Mouse (Mus musculus) midbrain, embryonic 13.5 days (tissue): ENCODE data around the gene Sbno2. TPM values are rescaled to one million over a fixed set of nuclear protein-coding genes. Genes with fewer than 3 reads are reported as not detected.

Experiments
- ATAC-seq: fragments of 200-750 bp; cut with Nextera tagmentation; 2 replicates; pipeline ENCODE4 v1.8.0; 2017; ENCODE audit warnings: mild to moderate bottlenecking, moderate TSS enrichment, moderate library complexity
- H3K27ac ChIP-seq: fragments of 300-500 bp; sonication (generic); 2 replicates; pipeline ENCODE4 v1.5.1; 2015; ENCODE audit warnings: inconsistent platforms, mild to moderate bottlenecking, moderate library complexity
- H3K27me3 ChIP-seq: fragments of 300-500 bp; sonication (generic); 2 replicates; pipeline ENCODE4 v1.6.1; 2015; ENCODE audit warnings: mild to moderate bottlenecking, inconsistent platforms
- H3K36me3 ChIP-seq: fragments of 300-500 bp; sonication (generic); 2 replicates; pipeline ENCODE4 v1.6.1; 2015; ENCODE audit warnings: mild to moderate bottlenecking, inconsistent platforms
- H3K4me1 ChIP-seq: fragments of 300-500 bp; sonication (generic); replicated peaks from 2 replicates; pipeline ENCODE4 v1.6.1; 2015; ENCODE audit warnings: inconsistent platforms
- H3K4me2 ChIP-seq: fragments of 300-500 bp; sonication (generic); replicated peaks from 2 replicates; pipeline ENCODE4 v1.6.1; 2015; ENCODE audit warnings: moderate library complexity, mild to moderate bottlenecking, inconsistent platforms
- H3K4me3 ChIP-seq: fragments of 300-500 bp; sonication (generic); replicated peaks from 2 replicates; pipeline ENCODE4 v1.5.1; 2015; ENCODE audit warnings: mild to moderate bottlenecking, inconsistent platforms
- H3K9ac ChIP-seq: fragments of 300-500 bp; sonication (generic); replicated peaks from 2 replicates; pipeline ENCODE4 v1.6.1; 2015; ENCODE audit warnings: mild to moderate bottlenecking, inconsistent platforms
- H3K9me3 ChIP-seq: fragments of 300-500 bp; sonication (generic); 2 replicates; pipeline ENCODE4 v1.6.1; 2016; ENCODE audit warnings: mild to moderate bottlenecking, inconsistent platforms
- WGBS: fragments of 180-500 bp; shearing (Covaris S2); methylation state at CpG from one replicate; pipeline ENCODE4 v1.1.7; 2015; 5-methylcytosine and 5-hydroxymethylcytosine counted together
- polyA plus RNA-seq: library from polyadenylated mRNA; unstranded; fragments of >200 nt; fragmentation: Nextera tagmentation; extraction: Ambion mirVana; gene quantifications from 2 replicates; pipeline ENCODE4 v1.2.1, GENCODE M21; 2015

Gene Sbno2
- polyA plus RNA-seq: 13.4 and 15.3 TPM in 2 replicates

- H3K36me3 ChIP-seq: no peaks in the 10 kb centered on the region
- ATAC-seq: no peak
- H3K27me3 ChIP-seq: no peaks in the 10 kb centered on the region; the same call in 1 of the 2 replicates
- no peak within 1 kb of the TSS for H3K4me3 ChIP-seq
- no peak within 1 kb of the TSS for H3K4me2 ChIP-seq
- no peak within 1 kb of the TSS for H3K27ac ChIP-seq
- 68% methylated on average over 5 of the region's 5 CpGs for WGBS
- H3K9ac ChIP-seq: no peak within 1 kb of the TSS
- H3K9me3 ChIP-seq: no peaks in the 10 kb centered on the region
- peaks cover 22% of the 10 kb centered on the region for H3K4me1 ChIP-seq
Measured at GRCm38 (mm10) chr10:80105460-80105859, at the start of gene Sbno2. Gene Sbno2 (minus strand): TSS chr10:80105571.

GRCm38 (mm10) chr10:80154384-80154783 lies 49.0 kb upstream of the Sbno2 start:
- Histone ChIP-seq H3K4me3 (no peak overlapping the region; the same call in none of the 2 replicates), H3K4me1 (peaks cover 79% of the 10 kb centered on the region), H3K27me3 (no peaks in the 10 kb centered on the region), H3K36me3 (peaks cover 67% of the 10 kb centered on the region), H3K9me3 (no peaks in the 10 kb centered on the region), H3K27ac (peak overlapping the region; percentile 100; the same call in 1 of the 2 replicates), H3K9ac (peak overlapping the region; percentile 100; the same call in 1 of the 2 replicates), H3K4me2 (peak overlapping the region; percentile 100)
- no peak for ATAC-seq
- whole genome bisulfite sequencing: 80% methylated on average over 7 of the region's 7 CpGs

GRCm38 (mm10) chr10:80153713-80154112 lies 48.3 kb upstream of the Sbno2 start:
- ATAC-seq: no peak
- H3K9me3 ChIP-seq: no peaks in the 10 kb centered on the region
- H3K27me3 ChIP-seq: no peaks in the 10 kb centered on the region
- peaks cover 73% of the 10 kb centered on the region for H3K4me1 ChIP-seq
- WGBS: 87% methylated on average over 19 of the region's 19 CpGs
- peak overlapping the region; percentile 100 for H3K9ac ChIP-seq
- peak overlapping the region; percentile 100 for H3K4me2 ChIP-seq
- H3K27ac ChIP-seq: peak overlapping the region; percentile 100
- peak overlapping the region; percentile 98 for H3K4me3 ChIP-seq
- H3K36me3 ChIP-seq: peaks cover 67% of the 10 kb centered on the region

GRCm38 (mm10) chr10:80152873-80153260 lies 47.5 kb upstream of the Sbno2 start:
- Histone ChIP-seq H3K4me2 (peak overlapping the region; percentile 100), H3K27me3 (no peaks in the 10 kb centered on the region), H3K36me3 (peaks cover 67% of the 10 kb centered on the region), H3K9me3 (no peaks in the 10 kb centered on the region), H3K27ac (peak overlapping the region; percentile 100), H3K4me3 (peak overlapping the region; percentile 98), H3K9ac (peak overlapping the region; percentile 100), H3K4me1 (peaks cover 67% of the 10 kb centered on the region)
- no peak for ATAC-seq
- 30% methylated on average over 3 of the region's 3 CpGs for WGBS

GRCm38 (mm10) chr10:80152071-80152872 lies 46.9 kb upstream of the Sbno2 start:
- peak overlapping the region; percentile 100 for H3K4me2 ChIP-seq
- H3K4me1 ChIP-seq: peaks cover 67% of the 10 kb centered on the region
- ATAC-seq: no peak
- peak overlapping the region; percentile 100 for H3K27ac ChIP-seq
- no peaks in the 10 kb centered on the region for H3K9me3 ChIP-seq
- 3% methylated on average over 15 of the region's 15 CpGs for WGBS
- peak overlapping the region; percentile 98 for H3K4me3 ChIP-seq
- H3K27me3 ChIP-seq: no peaks in the 10 kb centered on the region
- H3K9ac ChIP-seq: peak overlapping the region; percentile 100
- H3K36me3 ChIP-seq: peaks cover 63% of the 10 kb centered on the region

- Histone ChIP-seq H3K27ac (peak overlapping the region; percentile 100), H3K36me3 (peaks cover 55% of the 10 kb centered on the region), H3K9ac (peak overlapping the region; percentile 100), H3K4me1 (peaks cover 62% of the 10 kb centered on the region), H3K9me3 (no peaks in the 10 kb centered on the region), H3K4me2 (peak overlapping the region; percentile 100), H3K27me3 (no peaks in the 10 kb centered on the region), H3K4me3 (peak overlapping the region; percentile 98)
- WGBS: under 1% methylated on average over 26 of the region's 26 CpGs
- no peak for ATAC-seq
Measured at GRCm38 (mm10) chr10:80151211-80152034, 46.1 kb upstream of the Sbno2 start.

- H3K27me3 ChIP-seq: no peaks in the 10 kb centered on the region
- peaks cover 54% of the 10 kb centered on the region for H3K36me3 ChIP-seq
- no peaks in the 10 kb centered on the region for H3K9me3 ChIP-seq
- peak overlapping the region; percentile 100 for H3K27ac ChIP-seq
- peaks cover 61% of the 10 kb centered on the region for H3K4me1 ChIP-seq
- H3K4me3 ChIP-seq: peak overlapping the region; percentile 98
- WGBS: under 1% methylated on average over 63 of the region's 71 CpGs
- no peak for ATAC-seq
- H3K9ac ChIP-seq: peak overlapping the region; percentile 100
- H3K4me2 ChIP-seq: peak overlapping the region; percentile 100
Measured at GRCm38 (mm10) chr10:80150226-80151210, 45.1 kb upstream of the Sbno2 start.

GRCm38 (mm10) chr10:80149291-80150225 lies 44.2 kb upstream of the Sbno2 start:
- no peaks in the 10 kb centered on the region for H3K27me3 ChIP-seq
- H3K9me3 ChIP-seq: no peaks in the 10 kb centered on the region
- under 1% methylated on average over 84 of the region's 88 CpGs for WGBS
- H3K4me1 ChIP-seq: peaks cover 59% of the 10 kb centered on the region
- peak overlapping the region; percentile 100 for H3K9ac ChIP-seq
- peaks cover 54% of the 10 kb centered on the region for H3K36me3 ChIP-seq
- peak overlapping the region; percentile 100 for H3K27ac ChIP-seq
- ATAC-seq: peak; percentile 83
- peak overlapping the region; percentile 100 for H3K4me2 ChIP-seq
- H3K4me3 ChIP-seq: peak overlapping the region; percentile 98

GRCm38 (mm10) chr10:80148610-80149290 lies 43.4 kb upstream of the Sbno2 start:
- Histone ChIP-seq H3K27ac (peak overlapping the region; percentile 100), H3K4me3 (peak overlapping the region; percentile 98), H3K9me3 (no peaks in the 10 kb centered on the region), H3K36me3 (peaks cover 54% of the 10 kb centered on the region), H3K4me1 (peaks cover 59% of the 10 kb centered on the region), H3K4me2 (peak overlapping the region; percentile 79), H3K27me3 (no peaks in the 10 kb centered on the region), H3K9ac (peak overlapping the region; percentile 98)
- ATAC-seq: peak; percentile 32
- WGBS: under 1% methylated on average over 53 of the region's 57 CpGs
